Mouse (Mus musculus) lung, adult 2 months (tissue): ENCODE data around the gene Vmn1r233.

ENCODE experiments used
- CTCF ChIP-seq: fragments of 200-500 bp; IDR thresholded peaks from 2 replicates; pipeline ENCODE4 v1.5.1; 2011; ENCODE audit warnings: mild to moderate bottlenecking, low read length, control low read depth; ENCODE audit not compliant: insufficient read depth
- POLR2A ChIP-seq: fragments of 200-500 bp; IDR thresholded peaks from 2 replicates; pipeline ENCODE4 v1.6.1; 2011; ENCODE audit warnings: low read depth, mild to moderate bottlenecking, control low read depth, low read length, borderline replicate concordance; ENCODE audit errors: extremely low read depth

DNA sequence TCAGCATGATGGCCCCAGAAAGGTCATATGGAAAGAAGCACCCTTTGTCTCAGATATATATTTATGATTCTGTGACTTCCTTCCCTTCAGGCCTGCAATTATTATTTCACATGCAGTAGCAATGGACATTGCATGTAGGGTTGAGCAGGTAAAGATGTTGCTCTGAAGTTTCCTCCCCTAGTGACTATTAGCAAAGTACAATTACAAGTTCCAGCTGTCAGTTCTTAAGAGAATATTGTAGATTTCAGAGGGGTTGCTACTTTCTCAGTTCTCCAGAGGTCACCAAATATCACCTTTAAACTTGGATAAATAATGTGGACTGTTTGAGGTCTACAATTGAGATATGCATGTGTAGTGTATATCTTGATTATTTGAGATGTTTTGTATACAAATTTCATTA, at the start of gene Vmn1r233:
- TF ChIP-seq POLR2A (no peak), CTCF (no peak)
